Mouse (Mus musculus) hindbrain, embryonic 13.5 days (tissue): ENCODE measurements around the gene Tmem184b. TPM values are rescaled to one million over a fixed set of nuclear protein-coding genes. Genes with fewer than 3 reads are reported as not detected.

Source experiments
- ATAC-seq: fragments of 200-750 bp; cut with Nextera tagmentation; 2 replicates; pipeline ENCODE4 v1.8.0; 2017; ENCODE audit warnings: moderate TSS enrichment; ENCODE audit not compliant: low FRiP score
- H3K27ac ChIP-seq: fragments of 300-500 bp; sonication (generic); 2 replicates; pipeline ENCODE4 v1.5.1; 2015; ENCODE audit warnings: inconsistent platforms, mild to moderate bottlenecking, moderate library complexity
- H3K27me3 ChIP-seq: fragments of 300-500 bp; sonication (generic); 2 replicates; pipeline ENCODE4 v1.6.1; 2015; ENCODE audit warnings: mild to moderate bottlenecking, inconsistent platforms
- H3K36me3 ChIP-seq: fragments of 300-500 bp; sonication (generic); 2 replicates; pipeline ENCODE4 v1.6.1; 2015; ENCODE audit warnings: mild to moderate bottlenecking, inconsistent platforms
- H3K4me1 ChIP-seq: fragments of 300-500 bp; sonication (generic); replicated peaks from 2 replicates; pipeline ENCODE4 v1.6.1; 2015; ENCODE audit warnings: inconsistent platforms
- H3K4me2 ChIP-seq: fragments of 300-500 bp; sonication (generic); 2 replicates; pipeline ENCODE4 v1.6.1; 2015; ENCODE audit warnings: inconsistent platforms, mild to moderate bottlenecking, moderate library complexity
- H3K4me3 ChIP-seq: fragments of 300-500 bp; sonication (generic); 2 replicates; pipeline ENCODE4 v1.5.1; 2015; ENCODE audit warnings: mild to moderate bottlenecking, inconsistent platforms
- H3K9ac ChIP-seq: fragments of 300-500 bp; sonication (generic); 2 replicates; pipeline ENCODE4 v1.6.1; 2015; ENCODE audit warnings: mild to moderate bottlenecking, inconsistent platforms
- H3K9me3 ChIP-seq: fragments of 300-500 bp; sonication (generic); 2 replicates; pipeline ENCODE4 v1.6.1; 2016; ENCODE audit warnings: inconsistent platforms
- WGBS: fragments of 180-500 bp; shearing (Covaris S2); methylation state at CpG from one replicate; pipeline ENCODE4 v1.1.7; 2015; 5-methylcytosine and 5-hydroxymethylcytosine counted together
- polyA plus RNA-seq: library from polyadenylated mRNA; unstranded; fragments of >200 nt; fragmentation: Nextera tagmentation; extraction: Ambion mirVana; gene quantifications from 2 replicates; pipeline ENCODE4 v1.2.1, GENCODE M21; 2015

The Tmem184b gene
- polyA plus RNA-seq, 1 experiment from 2014 or later, result 37.7 TPM

DNA sequence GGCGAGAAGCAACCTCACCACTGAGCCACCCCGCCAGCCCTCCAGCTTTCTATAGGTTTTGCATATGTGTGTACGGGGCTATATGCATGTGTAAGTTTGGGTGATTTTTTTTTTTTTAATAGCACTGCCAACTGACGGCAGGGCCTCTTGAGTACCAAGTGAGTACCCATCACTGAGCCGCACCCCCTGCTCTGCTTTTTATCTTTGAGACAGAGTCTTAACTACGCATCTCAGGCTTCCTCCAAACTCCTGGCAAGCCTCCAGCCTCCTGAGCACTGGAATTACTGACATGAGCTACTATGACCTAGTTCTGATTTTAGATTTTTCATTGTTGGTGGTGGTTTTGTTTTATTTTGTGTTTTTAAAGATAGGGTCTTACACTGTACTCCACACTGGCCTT, 24.1 kb upstream of the Tmem184b start:
- no peak overlapping the region for H3K27ac ChIP-seq
- H3K27me3 ChIP-seq, result no peaks in the 10 kb centered on the region
- 90% methylated on average over 6 of the region's 6 CpGs for WGBS
- no peak overlapping the region for H3K4me3 ChIP-seq
- no peak for ATAC-seq
- H3K4me1 ChIP-seq, result peaks cover 16% of the 10 kb centered on the region
- H3K36me3 ChIP-seq, result peaks cover 99% of the 10 kb centered on the region
- H3K9ac ChIP-seq, result no peak overlapping the region
- no peak overlapping the region for H3K4me2 ChIP-seq
- no peaks in the 10 kb centered on the region for H3K9me3 ChIP-seq

DNA sequence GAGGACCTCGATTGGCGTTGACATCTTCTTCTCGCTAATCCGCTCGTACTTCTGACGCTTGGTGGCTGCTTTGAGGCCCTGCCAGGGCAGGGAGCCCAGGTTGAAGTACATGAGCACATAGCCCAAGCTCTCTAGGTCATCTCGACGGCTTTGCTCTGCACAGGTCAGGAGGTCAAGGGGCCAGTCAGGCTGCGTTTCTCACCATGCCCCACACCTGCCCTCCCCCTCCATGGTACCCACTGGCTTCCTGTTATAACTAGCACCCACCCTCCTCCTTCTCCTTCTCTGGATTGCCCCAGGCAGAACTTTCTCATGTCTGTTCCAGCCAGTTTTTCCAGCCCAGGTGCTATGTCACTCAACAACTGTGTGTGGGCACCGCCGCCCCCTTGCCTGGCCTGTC, 22.1 kb upstream of the Tmem184b start:
- Histone ChIP-seq H3K9me3 (no peaks in the 10 kb centered on the region), H3K27me3 (no peaks in the 10 kb centered on the region), H3K4me3 (no peak overlapping the region), H3K9ac (no peak overlapping the region), H3K27ac (no peak overlapping the region), H3K4me1 (0 out of 2 replicates have a peak, but pooled peaks cover 3% of the 10 kb centered on the region), H3K4me2 (no peak overlapping the region), H3K36me3 (peaks cover 99% of the 10 kb centered on the region)
- ATAC-seq, result no peak
- 89% methylated on average over 11 of the region's 11 CpGs for WGBS

DNA sequence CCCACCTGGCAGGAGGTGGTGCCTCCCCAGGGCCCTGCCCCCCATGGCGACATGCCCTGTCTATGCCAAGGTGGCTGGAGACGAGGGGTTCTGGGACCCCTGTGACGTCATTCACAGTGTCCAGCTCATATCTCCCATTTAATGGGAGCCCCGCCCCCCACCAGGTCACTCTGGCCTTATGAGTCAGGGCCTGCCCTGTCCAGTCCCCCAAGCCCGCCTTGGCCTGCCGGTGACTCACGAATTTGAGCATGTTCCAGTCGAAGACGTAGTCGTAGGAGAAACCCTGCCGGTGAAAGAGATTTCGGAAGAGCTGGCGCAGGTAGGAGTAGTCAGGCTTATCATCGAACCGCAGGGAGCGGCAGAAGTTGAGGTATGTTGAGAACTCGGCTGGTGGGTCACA, 21.2 kb upstream of the Tmem184b start:
- H3K9ac ChIP-seq, result no peak overlapping the region

GRCm38 (mm10) chr15:79422715-79423243, 19.4 kb upstream of the Tmem184b start:
- Histone ChIP-seq H3K9ac (no peak overlapping the region), H3K9me3 (no peaks in the 10 kb centered on the region), H3K36me3 (peaks cover 98% of the 10 kb centered on the region), H3K4me3 (no peak overlapping the region), H3K27ac (no peak overlapping the region), H3K4me2 (no peak overlapping the region), H3K4me1 (no peaks in the 10 kb centered on the region), H3K27me3 (no peaks in the 10 kb centered on the region)
- 89% methylated on average over 6 of the region's 6 CpGs for WGBS
- ATAC-seq, result no peak

More for the DNA sequence above, 21.2 kb upstream of the Tmem184b start:
- Histone ChIP-seq H3K27ac (no peak overlapping the region), H3K9me3 (no peaks in the 10 kb centered on the region), H3K4me2 (no peak overlapping the region), H3K4me3 (no peak overlapping the region), H3K27me3 (no peaks in the 10 kb centered on the region), H3K4me1 (no peaks in the 10 kb centered on the region), H3K36me3 (peaks cover 100% of the 10 kb centered on the region)
- no peak for ATAC-seq
- 94% methylated on average over 17 of the region's 17 CpGs for WGBS

DNA sequence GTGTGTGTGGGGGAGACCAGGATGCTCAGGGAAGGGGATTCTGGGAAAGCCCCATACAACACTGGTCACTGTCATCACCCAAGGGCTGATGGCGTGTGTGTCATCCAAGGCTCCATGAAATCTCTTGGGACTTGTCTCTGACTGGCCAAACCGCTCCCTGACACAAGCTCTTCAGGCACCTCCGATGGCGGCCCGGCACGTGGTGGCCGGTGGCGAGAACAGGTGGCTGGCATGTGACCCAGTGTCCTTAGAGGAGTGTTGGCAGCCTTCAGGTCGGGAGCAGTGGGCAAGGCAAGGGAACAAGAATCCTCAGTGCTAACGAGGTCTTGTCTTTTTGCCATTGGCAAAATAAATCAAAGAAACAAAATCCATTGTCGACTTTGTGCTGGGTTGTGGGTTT, 15.3 kb upstream of the Tmem184b start:
- Histone ChIP-seq H3K27me3 (no peaks in the 10 kb centered on the region), H3K4me1 (0 out of 2 replicates have a peak, but pooled peaks cover 3% of the 10 kb centered on the region), H3K4me3 (no peak overlapping the region), H3K9me3 (no peaks in the 10 kb centered on the region), H3K4me2 (no peak overlapping the region), H3K36me3 (peaks cover 72% of the 10 kb centered on the region), H3K9ac (no peak overlapping the region), H3K27ac (no peak overlapping the region)
- WGBS, result 90% methylated on average over 11 of the region's 11 CpGs
- no peak for ATAC-seq

DNA sequence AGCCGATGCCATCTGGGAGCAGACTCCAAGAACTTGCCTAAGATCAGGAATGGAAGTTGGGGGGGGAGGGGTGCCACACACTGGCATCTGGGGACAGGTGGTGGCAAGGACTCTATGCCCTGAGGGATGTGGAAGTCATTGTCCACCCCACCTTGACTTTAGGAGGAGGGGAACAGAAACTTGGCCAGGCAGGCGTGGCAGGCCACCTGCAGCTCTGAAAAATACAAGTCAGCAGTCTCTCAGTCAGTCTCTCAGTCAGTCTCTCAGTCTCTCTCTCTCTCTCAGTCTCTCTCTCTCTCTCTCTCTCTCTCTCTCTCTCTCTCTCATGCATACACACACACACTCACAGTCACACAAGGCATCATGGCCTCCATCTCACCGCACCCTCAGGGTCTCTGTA, 14.9 kb upstream of the Tmem184b start:
- Histone ChIP-seq H3K4me2 (no peak overlapping the region), H3K36me3 (peaks cover 67% of the 10 kb centered on the region), H3K27me3 (no peaks in the 10 kb centered on the region), H3K4me1 (0 out of 2 replicates have a peak, but pooled peaks cover 3% of the 10 kb centered on the region), H3K9me3 (no peaks in the 10 kb centered on the region), H3K9ac (no peak overlapping the region), H3K4me3 (no peak overlapping the region), H3K27ac (no peak overlapping the region)
- whole genome bisulfite sequencing, result 90% methylated on average over 3 of the region's 3 CpGs
- no peak for ATAC-seq

DNA sequence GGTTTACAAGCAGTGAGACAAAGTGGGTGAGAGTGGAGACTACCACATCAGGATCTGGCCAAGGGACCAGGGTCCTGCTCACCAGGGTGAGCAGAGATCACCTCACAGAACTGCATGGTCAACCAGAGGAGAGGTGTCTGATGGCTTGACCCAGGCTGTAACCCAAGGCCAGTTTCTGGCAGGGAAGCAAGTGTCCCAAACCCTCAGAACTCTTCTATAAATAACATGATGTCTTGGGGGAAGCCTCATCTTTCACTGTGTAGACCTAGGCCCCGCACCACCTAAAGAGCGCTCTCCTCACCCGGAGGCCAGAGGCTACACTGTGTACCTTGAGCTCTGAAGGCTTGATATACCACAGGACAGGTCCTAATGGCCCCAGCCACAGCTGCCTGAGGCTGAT, 14.0 kb upstream of the Tmem184b start:
- Histone ChIP-seq H3K4me2 (no peak overlapping the region), H3K4me3 (no peak overlapping the region), H3K4me1 (0 out of 2 replicates have a peak, but pooled peaks cover 3% of the 10 kb centered on the region), H3K27me3 (no peaks in the 10 kb centered on the region), H3K9me3 (no peaks in the 10 kb centered on the region), H3K36me3 (peaks cover 59% of the 10 kb centered on the region), H3K9ac (no peak overlapping the region), H3K27ac (no peak overlapping the region)
- ATAC-seq, result no peak
- 99% methylated on average over 3 of the region's 3 CpGs for WGBS

DNA sequence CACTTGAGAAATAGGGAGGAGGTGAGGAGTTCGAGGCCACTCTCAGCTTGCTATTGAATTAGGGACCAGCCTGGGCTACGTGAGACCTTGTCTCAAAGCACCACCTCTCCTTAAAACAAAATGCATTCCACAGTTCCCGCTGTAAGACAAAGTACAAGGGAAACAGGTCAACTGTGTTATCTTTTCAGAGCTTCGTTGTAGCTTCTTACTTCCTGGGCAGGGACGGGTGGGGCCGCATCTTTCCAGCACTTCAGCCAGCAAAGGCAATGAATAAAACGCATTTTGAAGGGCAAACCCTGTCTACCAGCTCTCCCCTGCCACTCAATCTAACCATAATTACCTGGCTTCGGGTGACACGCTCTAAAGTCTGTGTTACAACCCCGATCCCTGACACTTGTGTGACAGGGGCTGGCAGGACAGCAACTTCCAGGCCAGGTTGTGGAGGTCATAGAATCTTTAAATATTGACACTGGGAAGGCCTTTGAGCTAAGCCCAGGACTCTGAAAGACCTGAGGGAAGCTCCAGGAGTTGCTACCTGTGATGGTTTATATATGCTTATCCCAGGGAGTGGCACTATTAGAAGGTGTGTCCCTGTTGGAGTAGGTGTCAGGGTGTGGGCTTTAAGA, 13.2 kb upstream of the Tmem184b start:
- Histone ChIP-seq H3K36me3 (peaks cover 51% of the 10 kb centered on the region), H3K4me3 (no peak overlapping the region), H3K4me2 (no peak overlapping the region), H3K9me3 (no peaks in the 10 kb centered on the region), H3K27ac (no peak overlapping the region), H3K27me3 (no peaks in the 10 kb centered on the region), H3K4me1 (0 out of 2 replicates have a peak, but pooled peaks cover 3% of the 10 kb centered on the region), H3K9ac (no peak overlapping the region)
- no peak for ATAC-seq
- WGBS, result 93% methylated on average over 10 of the region's 10 CpGs

DNA sequence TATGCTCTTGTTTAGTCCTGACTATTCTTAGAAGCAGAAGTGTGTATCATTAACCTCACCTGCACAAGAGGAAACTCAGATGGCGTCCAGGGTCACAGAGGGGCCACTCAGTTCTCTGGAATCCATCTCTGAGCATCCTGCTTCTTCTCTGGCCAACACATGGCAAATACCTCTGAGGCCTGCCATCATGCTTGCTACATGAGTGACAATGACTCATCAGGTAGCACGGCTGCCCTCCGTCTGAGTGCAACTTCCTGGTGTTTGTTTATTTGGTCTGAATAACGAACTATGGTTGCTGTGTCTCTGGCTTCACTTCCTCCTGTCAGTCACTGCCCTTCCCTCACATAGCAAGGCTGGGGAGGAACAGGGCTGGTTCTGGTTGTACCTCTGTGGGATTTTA, 11.1 kb upstream of the Tmem184b start:
- ATAC-seq, result no peak
- H3K9ac ChIP-seq, result no peak overlapping the region

DNA sequence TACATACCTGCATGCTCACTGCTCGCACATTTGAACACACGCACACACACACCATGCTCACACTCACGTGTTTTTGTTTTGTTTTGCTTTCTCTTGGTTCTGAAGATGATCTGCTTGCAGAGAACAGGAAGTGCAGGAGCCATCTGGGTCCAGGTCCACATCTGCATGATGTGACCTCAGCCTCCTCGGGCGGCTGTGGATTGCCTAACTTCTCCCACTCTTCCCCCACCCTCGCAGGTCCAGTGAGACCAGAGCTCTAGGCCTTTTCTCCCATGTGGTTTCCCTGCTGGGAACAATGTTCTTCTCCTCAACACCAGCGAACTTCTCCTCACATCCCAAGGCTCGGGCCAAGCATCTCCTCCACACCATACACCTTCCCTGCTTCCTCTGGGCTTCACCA, 10.4 kb upstream of the Tmem184b start:
- no peak overlapping the region for H3K27ac ChIP-seq
- H3K9me3 ChIP-seq, result no peaks in the 10 kb centered on the region
- no peak overlapping the region for H3K4me2 ChIP-seq
- no peaks in the 10 kb centered on the region for H3K27me3 ChIP-seq
- H3K4me3 ChIP-seq, result no peak overlapping the region
- ATAC-seq, result no peak
- 0 out of 2 replicates have a peak, but pooled peaks cover 3% of the 10 kb centered on the region for H3K4me1 ChIP-seq
- H3K9ac ChIP-seq, result no peak overlapping the region
- WGBS, result 85% methylated on average over 8 of the region's 8 CpGs
- peaks cover 23% of the 10 kb centered on the region for H3K36me3 ChIP-seq

More for the DNA sequence above, 11.1 kb upstream of the Tmem184b start:
- Histone ChIP-seq H3K27ac (no peak overlapping the region), H3K9me3 (no peaks in the 10 kb centered on the region), H3K4me2 (no peak overlapping the region), H3K36me3 (peaks cover 30% of the 10 kb centered on the region), H3K4me3 (no peak overlapping the region), H3K4me1 (0 out of 2 replicates have a peak, but pooled peaks cover 3% of the 10 kb centered on the region), H3K27me3 (no peaks in the 10 kb centered on the region)
- 76% methylated on average over 4 of the region's 4 CpGs for WGBS

DNA sequence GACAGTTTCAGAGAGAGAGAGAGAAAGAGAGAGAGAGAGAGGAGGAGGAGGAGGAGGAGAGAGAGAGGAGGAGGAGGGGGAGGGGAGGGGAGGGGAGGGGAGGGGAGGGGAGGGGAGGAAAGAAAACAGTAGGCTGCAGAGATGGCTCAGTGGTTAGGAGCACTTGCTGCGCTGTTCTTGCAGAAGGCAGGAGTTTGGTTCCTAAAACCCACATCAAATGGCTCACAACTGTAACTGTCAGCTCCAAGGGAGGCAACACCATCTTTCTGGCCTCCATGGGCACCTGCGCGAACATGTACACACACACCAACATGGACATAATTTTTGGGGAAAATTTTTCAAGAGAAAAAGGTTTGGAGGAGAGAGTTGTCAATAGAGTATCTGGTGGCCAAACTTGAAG, 9.8 kb upstream of the Tmem184b start:
- peaks cover 17% of the 10 kb centered on the region for H3K36me3 ChIP-seq
- H3K27ac ChIP-seq, result no peak overlapping the region
- no peaks in the 10 kb centered on the region for H3K27me3 ChIP-seq
- H3K9ac ChIP-seq, result no peak overlapping the region
- no peak for ATAC-seq
- WGBS, result 98% methylated on average over 3 of the region's 3 CpGs
- no peak overlapping the region for H3K4me2 ChIP-seq
- H3K4me1 ChIP-seq, result 0 out of 2 replicates have a peak, but pooled peaks cover 3% of the 10 kb centered on the region
- no peak overlapping the region for H3K4me3 ChIP-seq
- H3K9me3 ChIP-seq, result no peaks in the 10 kb centered on the region

- Histone ChIP-seq H3K4me3 (no peak overlapping the region), H3K9me3 (no peaks in the 10 kb centered on the region), H3K27ac (no peak overlapping the region), H3K4me1 (0 out of 2 replicates have a peak, but pooled peaks cover 3% of the 10 kb centered on the region), H3K27me3 (0 out of 2 replicates have a peak, but pooled peaks cover under 1% of the 10 kb centered on the region), H3K9ac (no peak overlapping the region), H3K4me2 (no peak overlapping the region), H3K36me3 (peaks cover 3% of the 10 kb centered on the region)
- 70% methylated on average over 10 of the region's 10 CpGs for WGBS
- ATAC-seq, result no peak
These were observed 8.1 kb upstream of the Tmem184b start for GRCm38 (mm10) chr15:79411363-79412065.
